Mouse (Mus musculus) forebrain, embryonic 16.5 days (tissue): ENCODE measurements around the gene Gm37240. TPM values are rescaled to one million over a fixed set of nuclear protein-coding genes. Genes with fewer than 3 reads are reported as not detected.

Experiments used
- ATAC-seq: fragments of 200-750 bp; cut with Nextera tagmentation; 2 replicates; pipeline ENCODE4 v1.8.0; 2017; ENCODE audit warnings: mild to moderate bottlenecking, moderate library complexity
- H3K27ac ChIP-seq: fragments of 300-500 bp; sonication (generic); 2 replicates; pipeline ENCODE4 v1.5.1; 2014; ENCODE audit warnings: low read length, control low read depth
- H3K27me3 ChIP-seq: fragments of 300-500 bp; sonication (generic); replicated peaks from 2 replicates; pipeline ENCODE4 v1.6.1; 2014; ENCODE audit warnings: low read length; ENCODE audit not compliant: control insufficient read depth, insufficient read depth
- H3K36me3 ChIP-seq: fragments of 300-500 bp; sonication (generic); 2 replicates; pipeline ENCODE4 v1.6.1; 2014; ENCODE audit not compliant: control insufficient read depth, insufficient read depth
- H3K4me1 ChIP-seq: fragments of 300-500 bp; sonication (generic); replicated peaks from 2 replicates; pipeline ENCODE4 v1.6.1; 2014; ENCODE audit warnings: low read length; ENCODE audit not compliant: control insufficient read depth, insufficient read depth
- H3K4me2 ChIP-seq: fragments of 300-500 bp; sonication (generic); 2 replicates; pipeline ENCODE4 v1.6.1; 2014; ENCODE audit warnings: mild to moderate bottlenecking, low read length, control low read depth
- H3K4me3 ChIP-seq: fragments of 300-500 bp; sonication (generic); replicated peaks from 2 replicates; pipeline ENCODE4 v1.5.1; 2014; ENCODE audit warnings: mild to moderate bottlenecking, low read length, control low read depth
- H3K9ac ChIP-seq: fragments of 300-500 bp; sonication (generic); replicated peaks from 2 replicates; pipeline ENCODE4 v1.6.1; 2014; ENCODE audit warnings: low read depth, low read length, control low read depth
- H3K9me3 ChIP-seq: fragments of 300-500 bp; sonication (generic); 2 replicates; pipeline ENCODE4 v1.6.1; 2016; ENCODE audit warnings: low read length; ENCODE audit not compliant: control insufficient read depth
- WGBS: fragments of 180-500 bp; shearing (Covaris S2); extraction: QIAGEN DNeasy Blood & Tissue Kit; methylation state at CpG from one replicate; pipeline ENCODE4 v1.1.7; 2014; 5-methylcytosine and 5-hydroxymethylcytosine counted together
- polyA plus RNA-seq: library from polyadenylated mRNA; unstranded; fragments of >200 nt; fragmentation: Nextera tagmentation; extraction: Ambion mirVana; gene quantifications from 2 replicates; pipeline ENCODE4 v1.2.1, GENCODE M21; 2015

Gm37240 gene
- polyA plus RNA-seq, 1 experiment from 2014 or later = 1.6 TPM

GRCm38 (mm10) chr3:84695867-84696361 lies 1191.4 kb downstream of the Gm37240 start:
- Histone ChIP-seq H3K27ac (no peak overlapping the region), H3K27me3 (no peaks in the 10 kb centered on the region; the same call in 1 of the 2 replicates), H3K9ac (no peak overlapping the region), H3K4me1 (peaks cover 12% of the 10 kb centered on the region), H3K4me2 (peak overlapping the region; percentile 48), H3K36me3 (no peaks in the 10 kb centered on the region), H3K9me3 (no peaks in the 10 kb centered on the region), H3K4me3 (peak overlapping the region; percentile 17)
- WGBS = 38% methylated on average over 9 of the region's 9 CpGs
- ATAC-seq = peak; percentile 10; the same call in 1 of the 2 replicates

- Histone ChIP-seq H3K4me1 (peaks cover 12% of the 10 kb centered on the region), H3K9ac (no peak overlapping the region), H3K9me3 (no peaks in the 10 kb centered on the region), H3K27me3 (no peaks in the 10 kb centered on the region; the same call in 1 of the 2 replicates), H3K27ac (no peak overlapping the region), H3K36me3 (no peaks in the 10 kb centered on the region), H3K4me2 (no peak overlapping the region), H3K4me3 (no peak overlapping the region)
- peak; percentile 29; the same call in 1 of the 2 replicates for ATAC-seq
- WGBS = 61% methylated on average over 9 of the region's 9 CpGs
These were observed 1191.9 kb downstream of the Gm37240 start for GRCm38 (mm10) chr3:84695418-84695817.

- no peak overlapping the region for H3K4me2 ChIP-seq
- no peak overlapping the region for H3K4me3 ChIP-seq
- H3K9ac ChIP-seq = no peak overlapping the region
- H3K27me3 ChIP-seq = no peaks in the 10 kb centered on the region; the same call in 1 of the 2 replicates
- ATAC-seq = no peak
- H3K9me3 ChIP-seq = no peaks in the 10 kb centered on the region
- WGBS = 70% methylated on average over 10 of the region's 10 CpGs
- H3K4me1 ChIP-seq = peaks cover 12% of the 10 kb centered on the region
- no peak overlapping the region for H3K27ac ChIP-seq
- H3K36me3 ChIP-seq = no peaks in the 10 kb centered on the region
These were observed 1193.4 kb downstream of the Gm37240 start for GRCm38 (mm10) chr3:84693886-84694285.

- 0 out of 2 replicates have a peak, but pooled peaks have one; percentile 19 for ATAC-seq
- no peaks in the 10 kb centered on the region; the same call in 1 of the 2 replicates for H3K27me3 ChIP-seq
- no peaks in the 10 kb centered on the region for H3K36me3 ChIP-seq
- peaks cover 12% of the 10 kb centered on the region for H3K4me1 ChIP-seq
- H3K27ac ChIP-seq = no peak overlapping the region
- no peak overlapping the region for H3K4me2 ChIP-seq
- H3K9ac ChIP-seq = no peak overlapping the region
- H3K4me3 ChIP-seq = no peak overlapping the region
- H3K9me3 ChIP-seq = no peaks in the 10 kb centered on the region
- 55% methylated on average over 4 of the region's 4 CpGs for WGBS
These were observed 1194.6 kb downstream of the Gm37240 start for GRCm38 (mm10) chr3:84692647-84693199.

- ATAC-seq = no peak
- Histone ChIP-seq H3K4me3 (no peak overlapping the region), H3K36me3 (no peaks in the 10 kb centered on the region), H3K4me2 (no peak overlapping the region), H3K27me3 (no peaks in the 10 kb centered on the region; the same call in 1 of the 2 replicates), H3K27ac (no peak overlapping the region), H3K9ac (no peak overlapping the region), H3K4me1 (no peaks in the 10 kb centered on the region), H3K9me3 (no peaks in the 10 kb centered on the region)
- 71% methylated on average over 7 of the region's 7 CpGs for WGBS
These were observed 1197.1 kb downstream of the Gm37240 start for GRCm38 (mm10) chr3:84690091-84690771.

- no peak overlapping the region for H3K9ac ChIP-seq
- WGBS = 82% methylated on average over 2 of the region's 2 CpGs
- H3K4me2 ChIP-seq = no peak overlapping the region
- no peak overlapping the region for H3K27ac ChIP-seq
- H3K4me1 ChIP-seq = no peaks in the 10 kb centered on the region
- H3K27me3 ChIP-seq = no peaks in the 10 kb centered on the region; the same call in 1 of the 2 replicates
- no peaks in the 10 kb centered on the region for H3K9me3 ChIP-seq
- H3K4me3 ChIP-seq = no peak overlapping the region
- no peaks in the 10 kb centered on the region for H3K36me3 ChIP-seq
- ATAC-seq = no peak
These were observed 1197.7 kb downstream of the Gm37240 start for GRCm38 (mm10) chr3:84689656-84690055.

GRCm38 (mm10) chr3:84688176-84688575 lies 1199.1 kb downstream of the Gm37240 start:
- no peak overlapping the region for H3K4me2 ChIP-seq
- no peaks in the 10 kb centered on the region; the same call in 1 of the 2 replicates for H3K27me3 ChIP-seq
- 71% methylated on average over 5 of the region's 5 CpGs for WGBS
- no peaks in the 10 kb centered on the region for H3K36me3 ChIP-seq
- no peak overlapping the region for H3K4me3 ChIP-seq
- H3K9me3 ChIP-seq = no peaks in the 10 kb centered on the region
- no peaks in the 10 kb centered on the region for H3K4me1 ChIP-seq
- H3K27ac ChIP-seq = no peak overlapping the region
- no peak overlapping the region for H3K9ac ChIP-seq
- ATAC-seq = no peak

- Histone ChIP-seq H3K9me3 (no peaks in the 10 kb centered on the region), H3K4me2 (no peak overlapping the region), H3K27ac (no peak overlapping the region), H3K9ac (no peak overlapping the region), H3K4me3 (no peak overlapping the region), H3K27me3 (no peaks in the 10 kb centered on the region; the same call in 1 of the 2 replicates), H3K36me3 (no peaks in the 10 kb centered on the region), H3K4me1 (no peaks in the 10 kb centered on the region)
- no peak for ATAC-seq
- WGBS = 51% methylated on average over 2 of the region's 2 CpGs
These were observed 1199.9 kb downstream of the Gm37240 start for GRCm38 (mm10) chr3:84687488-84687846.

GRCm38 (mm10) chr3:84686799-84687487 lies 1200.4 kb downstream of the Gm37240 start:
- H3K4me2 ChIP-seq = no peak overlapping the region
- ATAC-seq = no peak

More at GRCm38 (mm10) chr3:84686799-84687487, 1200.4 kb downstream of the Gm37240 start:
- no peaks in the 10 kb centered on the region for H3K4me1 ChIP-seq
- no peak overlapping the region for H3K9ac ChIP-seq
- no peaks in the 10 kb centered on the region for H3K9me3 ChIP-seq
- no peak overlapping the region for H3K27ac ChIP-seq
- no peak overlapping the region for H3K4me3 ChIP-seq
- H3K27me3 ChIP-seq = no peaks in the 10 kb centered on the region; the same call in 1 of the 2 replicates
- 76% methylated on average over 7 of the region's 7 CpGs for WGBS
- no peaks in the 10 kb centered on the region for H3K36me3 ChIP-seq
